Mouse (Mus musculus): Measurements from ENCODE around the gene Ddx23.

Gene Ddx23

GRCm38 (mm10) chr15:98632921-98633320 lies 29.8 kb downstream of the Ddx23 start:
- no peak for DNase-seq (ENCODE audit: low spot score in 2 of 2)

GRCm38 (mm10) chr15:98632107-98632744 lies 30.5 kb downstream of the Ddx23 start:
- DNase-seq (ENCODE audit: low spot score in 2 of 2): peak; percentile 46

DNA sequence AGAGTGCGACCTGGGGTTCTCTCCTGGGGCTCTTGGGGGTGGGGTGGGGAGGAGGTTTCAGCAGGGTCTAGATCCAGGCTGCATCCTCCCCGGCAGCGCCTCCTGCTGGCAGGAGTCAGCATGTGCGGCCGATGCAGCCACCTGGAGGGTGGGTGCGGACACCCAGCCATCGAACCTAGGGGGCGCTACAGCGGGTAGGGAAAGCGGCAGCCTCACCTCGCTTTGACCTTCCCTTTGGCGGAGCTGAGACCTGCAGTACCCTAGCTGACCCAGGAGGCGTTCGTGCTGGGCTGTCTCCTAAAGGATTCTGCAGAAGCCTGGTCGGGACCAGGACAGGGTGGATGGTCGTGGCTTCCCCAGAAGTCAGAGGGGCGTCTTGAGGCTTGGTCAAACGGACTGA lies 31.2 kb downstream of the Ddx23 start:
- peak in 1 of 2 experiments; percentile 37 for DNase-seq (ENCODE audit: low spot score in 2 of 2)

DNA sequence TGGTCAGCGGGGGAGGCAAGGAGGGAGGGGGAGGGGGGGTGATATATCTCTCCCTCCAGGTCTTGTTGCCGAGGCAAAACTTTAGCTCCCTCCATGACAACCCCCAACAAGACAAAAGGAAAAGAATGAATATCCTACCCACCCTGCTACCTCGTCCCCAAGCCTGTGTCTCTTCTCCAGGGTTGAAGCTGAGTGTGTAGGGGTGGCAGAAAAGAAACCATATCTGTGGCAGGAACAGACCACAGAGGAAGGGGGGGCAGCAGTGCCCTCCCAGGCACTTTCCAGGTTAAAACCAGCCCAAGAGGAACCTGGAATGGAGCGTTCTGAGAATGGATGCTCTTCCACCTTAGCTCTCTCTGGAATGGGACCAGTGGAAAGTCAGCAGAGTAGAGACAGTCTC lies 32.2 kb downstream of the Ddx23 start, which contains the start of gene Cacnb3:
Gene Cacnb3, plus strand, starts transcription at position 301 of the 400 bp plus-strand sequence.
- no peak for DNase-seq (ENCODE audit: low spot score in 2 of 2)

DNA sequence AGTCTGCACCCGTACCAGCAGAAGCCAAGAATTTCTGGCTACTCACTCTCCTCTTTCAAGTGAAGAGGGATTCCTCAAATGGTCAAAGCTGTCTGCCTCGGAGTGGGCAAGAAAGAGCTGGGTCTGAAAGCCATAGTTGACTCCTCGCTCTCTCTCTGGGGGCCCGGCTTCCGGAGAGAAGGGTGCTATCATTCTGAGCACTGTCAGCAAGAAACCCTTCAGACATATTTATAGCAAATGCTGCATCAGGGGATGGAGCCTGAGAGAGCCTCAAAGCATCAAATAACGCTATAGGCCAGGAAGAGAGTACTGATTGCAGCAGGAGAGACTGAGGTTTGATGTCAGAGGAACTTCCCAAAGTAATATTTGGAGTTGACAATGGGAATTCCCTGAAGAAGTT lies 33.2 kb downstream of the Ddx23 start:
- DNase-seq (ENCODE audit: low spot score in 2 of 2): no peak

- DNase-seq (ENCODE audit: low spot score in 2 of 2): no peak
Observed at GRCm38 (mm10) chr15:98628589-98629254, 34.0 kb downstream of the Ddx23 start.

DNA sequence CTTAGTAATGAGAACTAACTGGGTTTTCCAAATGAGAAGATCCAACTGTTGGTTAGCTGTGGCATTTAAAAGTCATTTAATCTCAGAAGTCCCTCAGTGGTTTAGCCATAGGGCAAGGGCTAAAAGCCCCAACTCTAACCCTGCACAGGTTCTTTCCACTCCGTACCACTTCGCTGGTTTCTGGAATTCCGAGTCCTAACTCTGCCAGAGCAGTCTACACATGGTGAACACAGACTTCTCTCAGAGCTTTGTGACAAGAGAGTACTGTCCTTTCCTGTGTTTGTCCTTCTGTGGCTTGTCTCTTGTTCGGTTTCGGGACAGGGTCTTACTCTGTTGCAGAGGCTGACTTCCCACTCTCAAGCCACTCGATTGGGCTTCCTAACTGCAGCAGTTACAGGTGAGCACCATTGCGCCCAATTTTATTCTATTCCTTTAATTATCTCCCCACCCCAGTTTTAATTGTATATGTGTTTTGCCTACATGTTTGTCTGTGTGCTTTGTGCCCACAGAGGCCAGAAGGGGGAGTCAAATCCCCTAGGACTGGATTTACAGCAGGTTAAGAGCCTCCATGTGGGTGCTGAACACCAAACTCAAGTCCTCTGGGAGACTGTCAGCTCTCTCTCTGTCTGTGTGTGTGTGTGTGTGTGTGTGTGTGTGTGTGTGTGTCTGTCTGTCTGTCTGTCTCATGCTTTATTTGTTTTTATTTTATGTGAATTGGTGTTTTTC lies 36.0 kb downstream of the Ddx23 start:
- no peak for DNase-seq (ENCODE audit: low spot score in 2 of 2)

GRCm38 (mm10) chr15:98626078-98626477 lies 36.6 kb downstream of the Ddx23 start:
- DNase-seq (ENCODE audit: low spot score in 2 of 2): no peak

DNA sequence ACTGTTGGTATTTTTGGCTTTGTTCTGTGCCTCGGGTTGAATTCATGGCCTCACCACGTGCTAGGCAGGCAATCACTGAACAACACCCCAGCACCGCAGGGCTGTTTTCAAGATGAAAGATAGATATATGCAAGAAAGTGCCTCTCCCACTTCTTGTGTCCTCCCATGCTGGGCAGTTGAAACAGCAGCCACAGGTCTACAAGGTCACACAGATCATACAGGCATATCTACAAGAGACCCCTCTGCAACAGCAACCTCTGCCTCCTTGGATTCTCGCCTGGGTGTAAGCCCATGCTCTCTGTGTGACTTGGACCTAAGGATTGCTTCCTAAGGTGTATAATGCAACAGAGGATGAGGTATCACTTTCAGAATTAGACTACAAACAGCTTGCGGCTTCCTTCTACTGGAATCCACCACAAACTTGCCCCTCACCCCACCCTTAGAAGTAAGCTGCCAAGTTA lies 39.3 kb downstream of the Ddx23 start:
- no peak for DNase-seq (ENCODE audit: low spot score in 2 of 2)

DNA sequence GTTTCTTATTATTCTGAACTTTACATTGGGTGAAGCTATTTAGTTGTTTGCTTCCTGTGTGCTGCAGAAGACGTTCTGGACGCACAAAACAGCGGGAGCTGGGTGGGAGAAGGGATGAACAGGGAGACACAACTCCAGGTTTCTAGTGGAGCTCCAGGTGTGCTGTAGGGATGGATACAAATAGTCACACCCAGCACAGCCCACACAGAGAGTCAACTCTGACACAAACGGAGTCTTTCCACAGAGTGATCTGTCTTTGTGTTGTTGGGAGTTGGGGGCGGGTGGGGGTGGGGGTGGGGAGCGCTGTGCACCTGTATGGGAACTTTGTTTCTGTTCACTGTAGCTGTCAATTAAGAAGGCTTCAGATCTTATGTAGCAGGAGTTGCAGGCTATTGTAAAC lies 40.0 kb downstream of the Ddx23 start:
- DNase-seq (ENCODE audit: low spot score in 2 of 2): no peak

DNA sequence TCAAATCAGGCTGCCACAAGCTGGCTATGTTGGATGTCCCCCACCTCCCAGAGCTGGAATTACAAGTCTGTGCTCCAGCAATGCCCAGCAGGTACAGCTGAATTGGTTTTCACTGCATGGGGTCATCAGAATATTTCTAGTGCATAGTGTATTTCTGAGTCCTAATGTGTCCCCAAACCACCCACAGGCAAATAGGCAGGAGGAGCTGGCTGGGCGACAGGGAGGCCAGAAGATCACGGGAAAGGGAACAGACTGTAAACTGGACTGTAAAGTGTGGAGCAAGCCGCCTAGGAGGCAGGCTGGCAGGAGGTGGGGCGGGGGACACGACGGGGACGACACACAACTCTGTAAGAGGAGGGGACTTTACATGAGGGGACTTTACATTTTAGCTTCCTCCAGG lies 40.5 kb downstream of the Ddx23 start:
- no peak for DNase-seq (ENCODE audit: low spot score in 2 of 2)

- DNase-seq (ENCODE audit: low spot score in 2 of 2): peak in 1 of 2 experiments; percentile 78
Observed at GRCm38 (mm10) chr15:98617176-98617537, 45.5 kb downstream of the Ddx23 start.

DNA sequence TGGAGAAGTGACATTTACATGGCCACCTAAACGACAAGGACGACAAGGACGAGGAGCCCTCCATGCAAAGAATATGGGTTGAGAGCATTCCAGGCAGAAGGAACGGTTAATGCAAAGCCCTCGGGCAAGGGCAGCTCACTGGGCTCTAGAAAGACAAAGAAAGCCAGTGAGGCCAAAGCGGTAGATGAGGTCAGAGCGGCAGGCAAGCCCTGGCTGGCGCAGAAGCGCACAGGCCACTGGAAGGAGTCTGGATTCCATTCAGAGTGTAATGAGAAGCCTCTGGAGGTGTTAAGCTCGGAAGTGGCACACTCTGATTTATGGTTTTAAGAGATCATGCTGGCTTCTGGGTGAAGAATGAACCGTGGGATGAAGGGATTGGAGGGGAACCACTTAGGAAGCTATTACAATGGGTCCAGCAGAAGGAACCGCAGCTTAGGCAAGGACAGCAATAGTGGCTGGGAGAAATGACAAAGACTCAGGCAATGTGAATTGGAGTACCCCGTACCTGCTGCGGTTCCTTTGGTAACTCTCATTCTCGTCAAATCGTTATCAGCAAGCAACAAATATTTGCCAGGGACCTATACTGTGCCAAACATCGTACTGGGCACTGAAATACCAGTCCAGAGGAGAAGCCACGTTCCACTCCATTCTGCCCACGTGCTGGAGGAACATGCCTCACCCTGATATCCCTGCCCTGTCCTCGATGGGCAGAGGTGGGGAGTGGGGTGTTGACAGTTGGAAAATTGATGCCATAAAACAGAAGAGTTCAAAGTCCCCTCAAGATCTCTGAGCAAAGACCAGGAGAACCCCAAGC lies 46.1 kb downstream of the Ddx23 start:
- DNase-seq (ENCODE audit: low spot score in 2 of 2): no peak

DNA sequence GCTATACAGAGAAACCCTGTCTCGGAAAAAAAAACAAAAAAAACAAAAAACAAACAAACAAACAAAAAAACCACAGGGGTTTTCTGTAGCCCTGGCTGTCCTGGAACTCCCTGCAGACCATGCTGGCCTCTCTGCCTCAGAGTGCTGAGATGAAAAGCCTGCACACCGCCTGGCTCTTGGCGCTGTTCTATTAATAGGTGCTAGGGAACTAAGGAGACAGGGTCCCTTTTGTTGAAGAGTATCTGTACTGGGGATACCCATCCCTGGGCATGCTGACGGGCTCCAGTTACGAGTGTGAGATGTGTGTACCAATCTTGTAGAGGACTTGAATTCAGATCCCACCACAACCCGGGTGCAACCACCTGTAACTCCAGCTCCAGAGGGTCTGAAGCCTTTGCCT lies 46.9 kb downstream of the Ddx23 start:
- DNase-seq (ENCODE audit: low spot score in 2 of 2): no peak

- no peak for DNase-seq (ENCODE audit: low spot score in 2 of 2)
Observed at GRCm38 (mm10) chr15:98614971-98615370, 47.7 kb downstream of the Ddx23 start.

GRCm38 (mm10) chr15:98614551-98614950 lies 48.1 kb downstream of the Ddx23 start:
- DNase-seq (ENCODE audit: low spot score in 2 of 2): no peak

GRCm38 (mm10) chr15:98612229-98612628 lies 50.5 kb downstream of the Ddx23 start:
- no peak for DNase-seq (ENCODE audit: low spot score in 2 of 2)

DNA sequence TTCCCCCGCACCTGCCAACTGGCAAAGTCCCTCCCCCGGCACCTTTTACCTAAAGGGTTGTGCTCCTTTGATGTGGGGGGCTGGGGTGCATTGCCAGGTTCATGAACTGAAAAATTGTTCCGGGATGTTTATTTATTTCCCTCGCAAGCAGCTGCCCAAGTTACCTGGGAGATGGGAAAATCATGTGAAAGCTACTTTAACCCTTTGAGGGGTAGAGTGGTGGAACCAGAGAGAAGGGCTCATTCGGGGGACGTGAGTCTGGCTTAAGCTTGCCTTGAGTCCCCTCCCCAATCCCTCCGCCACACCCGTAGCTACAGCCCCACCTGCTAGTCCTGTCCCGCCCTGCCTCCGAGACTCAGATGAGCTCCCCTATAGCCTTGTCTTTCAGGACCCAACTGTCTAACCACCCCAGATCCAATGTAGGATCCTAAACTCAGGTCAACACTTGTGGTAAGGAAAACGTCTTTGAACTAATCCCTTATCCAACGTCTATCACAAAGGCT lies 52.5 kb downstream of the Ddx23 start:
- no peak for DNase-seq (ENCODE audit: low spot score in 2 of 2)

- peak; percentile 78 to 82 for DNase-seq (ENCODE audit: low spot score in 2 of 2)
Observed at GRCm38 (mm10) chr15:98609331-98610130, 53.2 kb downstream of the Ddx23 start, which contains the start of gene Adcy6. Gene Adcy6, minus strand, starts transcription at chr15:98610076.

DNA sequence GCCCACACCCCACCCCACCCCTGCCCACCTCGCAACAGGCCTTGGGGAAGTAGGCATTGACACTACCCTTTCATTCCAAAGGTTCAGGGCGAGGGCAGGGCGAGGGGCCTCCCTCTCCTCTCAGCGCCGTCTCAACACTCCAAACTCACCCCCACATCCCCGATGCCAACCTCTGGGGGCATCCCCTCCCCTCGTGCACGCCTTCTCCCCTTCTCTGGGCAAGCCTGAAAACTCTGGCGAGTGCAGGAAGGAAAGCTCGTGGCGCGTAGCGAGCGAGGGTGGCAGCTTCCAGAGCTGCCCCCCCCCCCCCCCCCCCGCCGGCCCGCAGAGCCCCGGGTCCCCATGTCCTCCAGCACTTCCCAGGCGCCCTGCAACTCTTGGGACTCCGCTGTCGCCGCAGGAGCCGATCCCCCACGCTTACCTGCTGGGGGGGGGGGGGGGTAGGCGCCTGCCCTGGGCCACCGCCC lies 53.9 kb downstream of the Ddx23 start:
- DNase-seq (ENCODE audit: low spot score in 2 of 2): no peak
